Mouse (Mus musculus) embryonic fibroblast, embryonic 13.5 days (primary cell): ENCODE measurements around the gene Zfp213.

Experiments
- CTCF ChIP-seq: IDR thresholded peaks from 2 replicates; pipeline ENCODE4 v1.5.1; 2011; ENCODE audit warnings: mild to moderate bottlenecking, control low read depth, low read length, moderate library complexity, borderline replicate concordance; ENCODE audit not compliant: insufficient read depth
- POLR2A ChIP-seq: IDR thresholded peaks from 2 replicates; pipeline ENCODE4 v1.6.1; 2011; ENCODE audit warnings: low read depth, mild to moderate bottlenecking, control low read depth, low read length, moderate library complexity

GRCm38 (mm10) chr17:23600641-23601622 lies 36.9 kb upstream of the Zfp213 start, which contains the start of gene Zscan10:
- TF ChIP-seq CTCF, result no peak
- no peak for TF ChIP-seq POLR2A
